Mouse (Mus musculus): Measurements from ENCODE around the gene Pithd1.

Gene Pithd1

GRCm38 (mm10) chr4:135931832-135932231 lies 55.2 kb downstream of the Pithd1 start:
- peak in 1 of 2 experiments; percentile 61 for DNase-seq (ENCODE audit: inconsistent age in 2 of 2, low spot score in 1 of 2)

- DNase-seq (ENCODE audit: inconsistent age in 2 of 2, low spot score in 1 of 2), result no peak
These were observed 56.8 kb downstream of the Pithd1 start for GRCm38 (mm10) chr4:135930239-135930638.

DNA sequence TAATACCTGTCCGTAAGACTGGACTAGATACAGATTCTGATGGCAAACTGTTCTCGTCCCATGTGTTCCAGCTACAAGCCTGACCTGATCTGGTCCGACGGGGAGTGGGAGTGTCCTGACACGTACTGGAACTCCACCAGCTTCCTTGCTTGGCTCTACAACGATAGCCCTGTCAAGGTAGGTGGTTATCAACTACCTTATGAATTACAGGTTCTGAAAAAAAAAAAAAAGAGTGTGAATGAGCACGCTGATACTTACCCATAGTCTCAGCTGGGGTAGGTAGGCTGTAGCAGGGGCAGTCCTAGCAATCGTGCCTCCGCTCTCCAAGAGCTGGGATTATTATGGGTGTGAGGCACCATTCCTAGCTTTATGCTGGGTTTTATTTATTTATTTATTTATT lies 57.2 kb downstream of the Pithd1 start:
- no peak for DNase-seq (ENCODE audit: inconsistent age in 2 of 2, low spot score in 1 of 2)

GRCm38 (mm10) chr4:135929405-135929804 lies 57.7 kb downstream of the Pithd1 start:
- no peak for DNase-seq (ENCODE audit: inconsistent age in 2 of 2, low spot score in 1 of 2)

GRCm38 (mm10) chr4:135928376-135928775 lies 58.7 kb downstream of the Pithd1 start:
- DNase-seq (ENCODE audit: inconsistent age in 2 of 2, low spot score in 1 of 2), result no peak

DNA sequence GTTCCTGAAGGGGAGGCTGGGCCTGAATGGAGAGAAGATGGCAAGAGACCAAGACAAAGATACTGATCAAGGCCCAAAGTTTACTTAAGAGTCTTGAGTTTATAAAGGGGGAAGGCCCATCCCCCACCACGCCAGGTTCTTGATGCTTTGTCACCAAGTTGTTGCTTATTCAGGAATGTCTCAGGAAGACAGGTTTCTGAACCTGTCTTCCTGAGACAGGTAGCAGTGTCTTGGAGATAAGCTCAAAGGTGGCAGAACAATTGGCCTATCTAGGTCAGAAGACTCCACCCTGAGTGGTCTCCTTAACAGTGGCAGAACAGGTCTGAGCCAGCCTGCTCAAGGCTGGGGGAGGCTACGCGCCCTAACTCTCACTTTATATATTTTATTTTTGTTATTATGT lies 60.2 kb downstream of the Pithd1 start:
- DNase-seq (ENCODE audit: inconsistent age in 2 of 2, low spot score in 1 of 2), result no peak

DNA sequence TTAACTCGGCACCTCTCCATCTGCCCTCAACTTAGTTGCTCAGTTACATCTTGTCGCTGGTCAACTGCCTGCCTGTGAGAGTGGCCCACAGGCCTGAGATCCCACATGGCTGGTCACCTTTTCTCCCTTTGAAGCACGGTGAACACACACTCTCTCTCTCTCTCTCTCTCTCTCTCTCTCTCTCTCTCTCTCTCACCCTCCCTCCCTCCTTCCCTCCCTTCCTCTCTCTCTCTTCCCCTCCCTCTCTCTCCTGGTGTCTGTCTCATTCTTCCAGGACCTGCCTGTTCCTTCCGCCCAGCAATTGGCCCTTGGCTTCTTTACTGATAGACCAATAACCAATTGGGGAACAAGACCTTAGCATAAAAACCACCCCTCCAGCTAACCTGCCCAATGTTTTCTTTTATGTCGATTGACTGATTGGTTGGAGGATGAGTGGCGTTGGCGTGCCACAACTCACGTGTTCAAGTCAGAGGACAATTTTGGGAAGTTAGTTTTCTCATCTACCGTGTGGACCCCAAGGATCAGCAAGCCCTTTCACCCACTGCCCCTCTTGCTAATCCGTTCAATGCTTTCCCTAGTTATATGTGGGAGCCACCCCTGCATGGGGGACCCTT lies 60.8 kb downstream of the Pithd1 start:
- DNase-seq (ENCODE audit: inconsistent age in 2 of 2, low spot score in 1 of 2), result no peak

All from adrenal gland, adult (tissue).